Mouse (Mus musculus) lung, adult 18-20 months (tissue): ENCODE results near the gene Hoxa7.

Experiments
- DNase-seq, 2 experiments: peaks; one replicate each; pipeline ENCODE4 v3.0.0; 2022; ENCODE audit warnings: mixed read lengths in 2 of 2

Hoxa7 gene

DNA sequence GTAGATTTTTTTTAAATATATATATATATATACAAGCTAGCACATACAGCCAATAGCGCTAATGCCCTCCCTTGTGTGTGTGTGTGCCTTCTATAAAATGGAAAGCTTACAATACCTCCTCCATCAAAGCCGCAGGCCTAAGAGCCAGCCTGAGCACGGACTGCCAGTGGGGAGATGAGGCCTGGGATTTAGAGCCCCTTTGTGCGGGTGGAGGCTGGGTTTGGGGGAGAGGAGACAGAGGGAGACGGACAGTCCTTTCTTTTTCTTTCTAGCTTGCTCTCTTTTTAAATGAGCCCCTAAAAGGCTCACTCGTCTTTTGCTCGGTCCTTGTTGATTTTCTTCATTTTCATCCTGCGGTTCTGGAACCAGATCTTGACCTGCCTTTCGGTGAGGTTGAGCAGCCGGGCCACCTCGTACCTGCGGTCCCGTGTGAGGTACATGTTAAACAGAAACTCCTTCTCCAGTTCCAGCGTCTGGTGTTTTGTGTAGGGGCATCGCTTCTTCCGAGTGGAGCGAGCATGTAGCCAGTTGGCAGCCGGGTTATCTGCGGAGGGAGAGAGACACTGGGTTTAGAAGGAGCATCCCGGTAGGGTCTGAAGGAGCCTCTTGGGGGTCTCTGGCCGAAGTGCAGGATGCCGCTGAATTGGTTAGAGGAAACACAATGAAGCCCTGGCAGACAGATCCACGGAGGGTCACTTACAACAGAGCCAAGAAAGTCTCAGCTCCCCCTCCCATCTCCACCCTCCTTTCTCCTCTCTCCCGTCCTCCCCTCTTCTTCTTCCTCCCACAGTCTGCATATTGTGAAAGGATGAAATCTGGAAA, 2.5 kb upstream of the Hoxa7 start:
- no peak for DNase-seq

DNA sequence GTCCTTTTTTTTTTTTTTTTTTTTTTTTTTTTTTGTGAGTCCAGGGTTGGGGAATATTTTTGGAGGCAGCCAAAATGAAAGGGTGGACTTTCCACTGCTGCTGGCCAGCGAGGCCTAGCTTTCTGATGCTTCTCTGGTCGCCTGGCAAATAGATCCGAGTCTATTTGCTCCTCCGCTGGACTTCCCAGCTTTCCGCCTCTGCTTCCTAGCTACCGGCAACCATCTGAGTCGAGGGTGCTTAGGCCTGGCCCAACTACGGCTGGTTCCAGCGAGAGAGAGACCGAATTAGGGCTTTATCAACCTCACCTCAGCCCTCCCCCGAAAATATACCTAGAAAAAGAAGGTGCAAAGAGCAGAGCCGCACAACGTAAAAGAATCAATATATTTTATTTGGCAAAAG, 1.1 kb upstream of the Hoxa7 start:
- no peak for DNase-seq

DNA sequence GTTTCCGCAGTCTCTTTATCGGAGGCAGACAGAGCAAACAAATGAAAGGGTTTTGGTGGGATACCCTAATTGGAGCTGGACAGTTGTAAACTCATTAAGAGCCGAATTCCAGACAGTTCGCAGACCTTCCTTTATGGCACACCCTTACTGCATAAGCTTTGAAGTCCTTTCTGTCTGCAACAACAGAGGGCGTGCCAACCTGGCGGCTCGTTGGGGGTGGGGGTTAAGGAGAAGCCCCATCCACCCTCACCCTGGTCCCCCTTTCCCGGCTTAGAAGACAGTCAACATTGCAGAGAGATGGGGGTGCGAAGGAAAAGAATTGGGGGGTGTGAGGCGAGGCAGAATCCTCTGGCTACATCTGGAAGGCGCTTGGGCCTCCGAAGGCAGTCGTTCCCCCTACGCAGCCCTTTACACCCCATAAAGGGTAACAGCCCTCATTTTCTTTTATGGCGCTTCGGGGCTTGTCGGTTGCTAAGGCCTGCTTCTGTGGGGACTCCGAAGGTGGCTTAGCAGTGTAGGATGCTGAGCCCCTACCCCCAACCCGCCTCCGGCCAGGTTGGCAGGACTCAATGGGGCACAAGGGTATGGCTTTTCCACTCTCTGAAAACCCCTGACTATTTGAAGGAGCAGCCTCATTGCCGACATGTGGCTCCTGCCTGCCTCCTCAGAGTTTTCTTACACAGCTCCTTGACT, 485 bp upstream of the Hoxa7 start:
- no peak for DNase-seq

DNA sequence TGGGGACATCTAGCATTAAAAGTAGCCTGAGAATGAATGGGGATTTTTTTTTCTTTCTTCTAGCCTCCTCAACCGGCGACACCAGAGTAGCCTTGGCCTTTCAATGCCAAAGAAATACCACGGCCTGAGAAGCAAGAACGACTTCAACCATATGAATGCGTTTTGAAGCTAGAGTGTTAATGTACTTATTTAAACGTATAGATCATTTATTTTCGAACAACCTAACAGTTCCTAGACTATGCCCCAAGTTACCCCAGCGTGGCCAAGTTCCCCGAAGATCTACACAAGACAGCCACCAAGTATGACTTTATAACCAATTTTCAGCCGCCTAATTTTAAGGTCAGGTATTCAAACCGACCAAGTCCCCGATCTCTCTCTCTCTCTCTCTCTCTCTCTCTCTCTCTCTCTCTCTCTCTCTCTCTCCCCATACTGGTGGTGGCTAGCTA, 766 bp downstream of the Hoxa7 start:
- no peak for DNase-seq

DNA sequence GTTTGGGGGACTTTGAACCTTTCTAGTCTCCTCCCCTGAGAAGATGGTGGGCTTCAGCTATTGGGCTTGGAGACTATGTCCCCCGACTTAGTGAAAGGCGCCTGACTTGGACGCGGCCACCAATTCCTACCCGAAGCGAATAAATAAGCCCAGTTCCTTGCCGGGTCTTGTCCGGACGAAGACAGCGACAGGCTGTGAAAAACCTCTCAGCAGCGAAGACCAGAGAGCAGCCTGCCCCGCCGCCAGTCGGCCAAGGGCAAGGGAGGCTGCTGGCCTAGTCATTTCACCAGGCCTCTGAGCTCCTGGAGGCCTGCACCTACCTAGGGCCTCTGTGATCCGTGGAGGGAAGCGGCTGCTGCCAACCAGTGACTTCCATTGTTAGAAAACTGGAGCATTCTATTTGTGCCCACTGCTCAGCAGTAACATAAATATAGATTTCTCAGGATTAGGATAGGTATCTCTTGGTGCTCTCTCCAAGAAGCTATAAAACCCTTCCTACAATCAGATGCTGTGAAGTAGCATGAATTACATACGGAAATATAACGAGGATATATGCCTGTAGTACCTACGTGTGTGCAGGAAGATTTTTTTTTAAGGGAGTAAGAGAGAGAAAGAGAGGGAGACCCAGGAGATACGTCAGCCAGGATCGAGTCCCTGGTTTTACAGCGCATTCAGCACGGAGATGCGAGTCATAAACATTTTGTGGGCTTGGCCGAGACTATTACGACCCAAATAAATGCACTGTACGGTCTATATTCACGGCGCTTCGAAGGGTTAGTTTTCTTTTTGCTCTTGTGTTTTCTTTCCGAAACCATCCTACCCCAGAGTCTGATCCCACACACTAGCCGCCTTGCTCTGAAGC, 1.4 kb downstream of the Hoxa7 start:
- no peak for DNase-seq

DNA sequence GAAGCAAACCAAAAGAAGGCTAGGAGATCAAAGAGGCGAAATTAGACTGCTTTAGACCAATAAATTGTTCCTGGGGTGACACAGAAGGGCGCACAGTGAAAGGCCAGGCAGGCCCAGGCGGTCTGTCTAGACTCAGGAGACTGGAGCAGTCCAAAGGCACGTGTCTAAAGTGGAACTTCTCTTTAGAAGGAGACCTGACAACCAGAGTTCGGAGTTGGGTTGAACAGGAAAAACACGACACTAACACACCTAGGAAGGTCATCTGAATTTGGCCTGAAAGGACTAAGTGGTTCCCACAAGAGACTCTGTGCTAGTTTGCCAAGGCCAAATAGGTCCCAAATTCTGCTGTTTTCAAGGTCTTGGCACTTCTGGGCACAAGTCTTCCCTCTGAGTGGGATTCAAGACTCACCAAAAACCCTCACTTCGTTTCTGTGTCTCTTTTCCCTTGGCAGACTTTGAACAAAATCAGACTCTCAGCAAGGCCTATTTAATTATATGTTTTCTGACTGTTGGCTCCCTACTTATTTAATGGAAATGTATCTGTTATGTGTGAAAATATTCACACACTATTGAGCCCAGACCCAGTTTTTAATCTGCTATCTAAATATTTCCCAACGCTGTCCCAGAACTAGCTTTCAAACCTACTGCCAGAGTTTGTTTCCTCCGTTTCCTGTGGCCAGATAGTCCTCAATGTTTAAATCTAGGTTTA, 2.3 kb downstream of the Hoxa7 start:
- no peak for DNase-seq

- DNase-seq: no peak
These were observed 2.9 kb downstream of the Hoxa7 start for GRCm38 (mm10) chr6:52218643-52219215.

- DNase-seq: no peak
These were observed 3.6 kb downstream of the Hoxa7 start for GRCm38 (mm10) chr6:52217895-52218642.

GRCm38 (mm10) chr6:52217459-52217768, 4.2 kb downstream of the Hoxa7 start:
- peak; percentile 59 to 60 for DNase-seq

- peak in 1 of 2 experiments; percentile 15 for DNase-seq
These were observed 4.8 kb downstream of the Hoxa7 start for GRCm38 (mm10) chr6:52216691-52217458.

DNA sequence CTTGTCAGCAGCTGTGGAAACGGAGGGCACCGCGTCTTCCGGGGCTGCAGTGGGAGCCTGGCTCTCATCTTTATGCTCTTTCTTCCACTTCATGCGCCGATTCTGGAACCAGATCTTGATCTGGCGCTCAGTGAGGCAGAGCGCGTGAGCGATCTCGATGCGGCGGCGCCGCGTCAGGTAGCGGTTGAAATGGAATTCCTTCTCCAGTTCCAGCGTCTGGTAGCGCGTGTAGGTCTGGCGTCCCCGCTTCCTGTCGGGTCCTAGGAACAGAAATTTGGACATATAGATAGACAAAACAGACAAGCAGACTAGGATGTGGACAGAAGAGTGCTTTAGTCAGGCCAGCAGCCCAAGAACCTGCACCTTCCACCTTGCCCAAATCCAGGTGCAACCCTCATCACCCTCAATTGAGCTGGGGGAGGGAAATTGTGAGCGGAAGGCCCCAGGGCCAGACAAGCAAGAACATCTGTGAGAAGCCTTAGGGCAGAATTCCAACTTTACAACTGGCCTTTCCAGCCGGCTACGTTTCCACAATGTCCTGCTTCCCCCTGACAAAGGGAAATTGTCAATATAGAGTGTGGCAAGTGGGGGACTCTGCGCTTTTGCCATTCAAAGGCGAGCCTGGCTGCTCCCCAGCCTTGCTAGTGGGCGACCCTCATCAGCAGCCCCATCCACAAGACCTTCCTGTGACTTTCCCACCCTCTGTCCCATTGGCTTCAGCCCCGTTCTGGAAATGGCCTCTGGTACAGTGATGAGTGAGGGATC, 5.7 kb downstream of the Hoxa7 start:
- peak in 1 of 2 experiments; percentile 2 for DNase-seq

DNA sequence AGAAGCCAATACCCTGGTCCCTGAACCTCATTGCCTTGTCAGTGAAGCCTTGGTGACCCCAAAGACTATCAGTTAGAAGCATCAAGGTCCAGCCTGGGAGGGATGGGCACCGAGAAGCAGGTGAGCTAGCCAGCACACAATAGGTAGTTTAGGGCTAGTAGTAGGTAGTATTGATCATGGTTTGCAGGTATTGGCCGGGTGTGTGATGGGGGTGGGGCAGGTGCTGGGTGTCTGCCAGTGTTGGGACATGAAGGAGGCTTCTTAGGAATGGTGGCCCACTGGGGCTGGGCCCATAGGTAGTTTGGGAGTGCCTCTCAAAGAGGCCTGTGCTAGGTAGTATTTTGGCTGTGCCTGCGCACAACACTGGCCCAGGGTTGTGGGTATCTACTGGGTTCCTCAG, 6.6 kb downstream of the Hoxa7 start:
- peak in 1 of 2 experiments; percentile 3 for DNase-seq

DNA sequence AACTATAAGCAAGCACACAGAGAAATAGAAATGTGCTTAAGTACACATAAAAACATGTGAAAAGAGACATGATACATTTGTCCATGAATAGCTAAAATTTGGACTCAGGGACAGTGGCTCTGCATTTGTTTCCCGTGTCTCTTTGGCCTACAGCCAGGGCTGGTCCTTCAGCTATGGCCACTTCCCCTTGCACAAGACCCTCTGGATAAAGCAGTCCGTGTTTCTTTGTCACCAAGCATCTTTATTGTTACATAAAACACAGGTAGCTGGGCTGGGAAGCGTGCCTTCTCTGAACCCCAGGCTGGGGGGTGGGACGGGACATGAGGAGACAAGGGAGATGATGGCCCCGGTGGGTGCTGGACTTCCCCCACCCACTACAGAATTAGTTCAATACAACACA, 7.4 kb downstream of the Hoxa7 start:
- DNase-seq: no peak

DNA sequence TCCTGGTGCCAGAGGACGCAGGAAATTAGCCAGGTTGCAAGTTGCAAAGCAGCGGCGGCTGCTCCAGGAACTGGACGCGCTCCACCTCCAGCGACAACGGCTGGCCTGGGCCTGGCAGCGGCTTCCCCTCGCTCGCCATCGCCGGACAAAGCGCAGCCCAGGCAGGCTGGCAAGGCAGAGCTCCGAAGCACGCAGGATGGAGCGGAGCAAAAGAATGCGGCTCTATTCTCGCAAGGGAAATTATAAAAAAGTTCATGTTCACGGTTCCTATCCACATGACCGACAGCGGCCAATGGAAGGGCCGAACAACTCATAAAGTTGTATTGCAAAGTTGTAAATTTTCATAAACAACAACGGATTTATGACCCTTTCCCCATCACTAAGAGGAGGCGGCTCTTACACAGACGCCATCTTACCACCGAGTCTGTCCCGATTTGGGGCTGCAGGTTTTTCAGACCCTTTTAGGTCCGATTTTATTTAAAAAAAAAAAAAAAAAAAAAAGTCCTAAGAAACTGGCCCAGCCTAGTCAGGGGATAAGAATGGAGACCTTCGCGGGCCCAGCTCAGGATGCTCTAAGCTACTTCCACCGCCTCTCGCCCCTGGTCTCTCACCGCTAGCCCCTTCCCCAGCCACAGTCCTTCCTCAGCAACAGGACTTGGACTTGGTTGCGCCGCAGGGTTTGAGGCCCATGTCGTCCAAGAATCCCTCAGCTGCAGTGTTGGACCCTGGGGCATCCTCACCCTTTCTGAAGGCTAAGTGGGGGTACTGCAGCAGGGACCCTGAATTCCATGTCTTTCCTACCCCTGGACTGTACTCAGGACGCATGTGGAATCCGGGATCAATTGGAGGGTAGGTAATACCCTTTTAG, 8.3 kb downstream of the Hoxa7 start, which contains the start of the genes Hoxa3 and Gm28308:
Hoxa3 (minus strand) TSS at position 218 of the 868 bp plus-strand sequence.
Gm28308 (minus strand) TSS at position 221 of the 868 bp plus-strand sequence.
- DNase-seq: peak in 1 of 2 experiments; percentile 32

DNA sequence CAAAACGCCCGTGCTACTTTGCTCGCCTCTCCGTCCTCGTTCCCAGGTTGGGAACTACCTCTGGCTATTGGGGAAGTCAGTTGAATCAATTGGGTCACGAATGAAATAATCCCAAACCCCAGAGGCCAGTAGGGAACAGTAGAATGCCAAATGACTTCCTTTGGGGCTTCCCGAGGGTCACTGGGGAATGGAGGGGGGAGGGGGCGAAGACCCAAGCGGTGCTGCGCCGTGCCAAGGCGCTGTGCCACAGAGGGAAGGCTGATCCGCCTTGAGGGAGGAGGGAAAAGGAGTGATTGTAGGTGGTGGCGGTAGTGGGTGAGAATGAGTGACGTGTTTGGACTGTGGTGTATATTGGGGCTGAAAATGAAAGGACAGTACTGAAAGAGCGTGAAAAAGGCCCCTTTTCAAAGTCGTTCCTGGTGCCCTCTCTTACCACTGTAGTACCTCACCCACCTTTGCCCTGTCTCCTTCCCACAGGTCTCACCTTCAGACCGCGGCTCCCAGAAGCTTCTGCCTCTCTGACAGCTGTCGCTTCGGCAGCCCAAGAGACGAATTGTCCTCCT, 9.0 kb downstream of the Hoxa7 start:
- DNase-seq: peak in 1 of 2 experiments; percentile 15

DNA sequence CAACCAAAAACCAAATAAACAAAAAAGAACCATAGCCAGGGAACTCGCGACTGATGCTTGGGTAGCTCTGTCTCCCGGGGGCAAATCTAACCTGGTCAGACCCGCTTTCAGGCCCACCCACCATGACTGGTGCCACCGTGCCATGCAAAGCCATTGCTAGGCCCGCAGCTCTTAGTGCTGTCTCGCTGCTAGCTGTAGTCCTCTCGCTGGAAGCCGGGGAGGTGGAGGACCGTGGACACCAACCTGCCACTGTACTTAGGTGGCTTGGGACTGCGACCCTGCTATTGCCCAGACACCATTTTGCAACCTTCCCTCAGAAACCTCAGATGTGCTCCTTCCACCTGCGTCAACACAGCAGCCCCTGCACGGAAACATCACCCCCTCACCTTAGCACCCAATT, 9.7 kb downstream of the Hoxa7 start:
- DNase-seq: peak in 1 of 2 experiments; percentile 11

DNA sequence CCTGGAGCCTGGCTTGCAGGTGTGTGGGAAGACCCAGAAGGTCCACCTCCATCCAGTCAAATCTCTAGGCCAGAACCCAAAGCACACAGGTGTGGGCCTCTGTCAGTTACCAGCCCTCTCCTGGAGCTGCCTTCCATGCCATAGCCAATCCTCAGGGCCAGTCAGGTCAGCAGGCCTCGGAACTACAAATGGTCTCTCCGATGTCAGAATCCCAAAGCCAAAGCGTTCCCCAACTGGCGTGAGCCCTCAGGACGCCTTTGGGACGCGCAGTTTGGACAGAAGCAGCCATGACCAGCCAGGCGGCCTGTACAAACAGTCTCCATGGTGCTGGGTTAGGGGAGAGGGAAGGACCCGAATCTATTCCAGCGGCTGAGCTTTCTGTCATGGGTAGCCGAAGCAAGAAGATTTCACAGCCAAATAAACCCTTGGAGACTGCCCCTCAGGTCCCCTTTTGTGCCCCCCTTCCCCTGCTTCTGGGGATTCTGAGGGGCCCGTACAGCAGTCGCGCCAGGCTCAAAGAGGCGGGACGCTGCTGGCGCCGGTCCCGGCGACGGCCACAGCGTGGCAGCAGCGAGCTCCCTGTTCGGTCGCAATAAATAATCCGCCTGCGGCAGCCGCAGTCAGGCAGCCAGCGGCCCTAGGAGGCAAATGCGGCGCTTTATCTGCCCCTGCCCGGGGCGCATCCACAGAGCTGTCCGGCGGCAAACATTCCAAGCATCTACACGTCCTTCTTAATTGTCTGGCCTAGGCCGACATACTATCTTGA, 10.3 kb downstream of the Hoxa7 start:
- DNase-seq: peak; percentile 70 to 72

DNA sequence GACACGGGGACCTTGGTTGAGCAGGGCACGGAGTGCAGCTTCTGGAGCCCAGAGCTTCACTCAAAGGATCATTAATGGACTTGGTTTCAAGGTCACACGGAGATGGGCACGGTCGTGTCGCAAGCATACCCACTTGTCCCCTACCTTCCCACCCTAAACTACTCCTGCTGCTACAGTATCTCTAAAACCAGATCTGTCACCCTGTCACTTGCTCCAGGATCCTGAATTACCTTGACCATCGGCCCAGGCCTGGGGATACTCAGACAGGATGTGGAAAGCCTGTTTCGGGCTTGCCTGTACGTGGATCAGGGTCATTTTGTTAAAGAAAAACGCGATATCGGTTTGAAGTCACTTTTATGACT, 12.0 kb downstream of the Hoxa7 start:
- no peak for DNase-seq
